Mouse (Mus musculus) hindbrain, embryonic 13.5 days (tissue): ENCODE data around the gene Slco3a1. TPM values are rescaled to one million over a fixed set of nuclear protein-coding genes. Genes with fewer than 3 reads are reported as not detected.
A peak's percentile ranks its signal among the peaks of the same experiment; 100 is the strongest.

Source experiments
- ATAC-seq: fragments of 200-750 bp; cut with Nextera tagmentation; 2 replicates; pipeline ENCODE4 v1.8.0; 2017; ENCODE audit warnings: moderate TSS enrichment; ENCODE audit not compliant: low FRiP score
- H3K27ac ChIP-seq: fragments of 300-500 bp; sonication (generic); 2 replicates; pipeline ENCODE4 v1.5.1; 2015; ENCODE audit warnings: inconsistent platforms, mild to moderate bottlenecking, moderate library complexity
- H3K27me3 ChIP-seq: fragments of 300-500 bp; sonication (generic); 2 replicates; pipeline ENCODE4 v1.6.1; 2015; ENCODE audit warnings: mild to moderate bottlenecking, inconsistent platforms
- H3K36me3 ChIP-seq: fragments of 300-500 bp; sonication (generic); 2 replicates; pipeline ENCODE4 v1.6.1; 2015; ENCODE audit warnings: mild to moderate bottlenecking, inconsistent platforms
- H3K4me1 ChIP-seq: fragments of 300-500 bp; sonication (generic); replicated peaks from 2 replicates; pipeline ENCODE4 v1.6.1; 2015; ENCODE audit warnings: inconsistent platforms
- H3K4me2 ChIP-seq: fragments of 300-500 bp; sonication (generic); 2 replicates; pipeline ENCODE4 v1.6.1; 2015; ENCODE audit warnings: inconsistent platforms, mild to moderate bottlenecking, moderate library complexity
- H3K4me3 ChIP-seq: fragments of 300-500 bp; sonication (generic); 2 replicates; pipeline ENCODE4 v1.5.1; 2015; ENCODE audit warnings: mild to moderate bottlenecking, inconsistent platforms
- H3K9ac ChIP-seq: fragments of 300-500 bp; sonication (generic); 2 replicates; pipeline ENCODE4 v1.6.1; 2015; ENCODE audit warnings: mild to moderate bottlenecking, inconsistent platforms
- H3K9me3 ChIP-seq: fragments of 300-500 bp; sonication (generic); 2 replicates; pipeline ENCODE4 v1.6.1; 2016; ENCODE audit warnings: inconsistent platforms
- WGBS: fragments of 180-500 bp; shearing (Covaris S2); methylation state at CpG from one replicate; pipeline ENCODE4 v1.1.7; 2015; 5-methylcytosine and 5-hydroxymethylcytosine counted together
- polyA plus RNA-seq: library from polyadenylated mRNA; unstranded; fragments of >200 nt; fragmentation: Nextera tagmentation; extraction: Ambion mirVana; gene quantifications from 2 replicates; pipeline ENCODE4 v1.2.1, GENCODE M21; 2015

Slco3a1 gene
- polyA plus RNA-seq, 1 experiment from 2014 or later: 18.4 TPM

DNA sequence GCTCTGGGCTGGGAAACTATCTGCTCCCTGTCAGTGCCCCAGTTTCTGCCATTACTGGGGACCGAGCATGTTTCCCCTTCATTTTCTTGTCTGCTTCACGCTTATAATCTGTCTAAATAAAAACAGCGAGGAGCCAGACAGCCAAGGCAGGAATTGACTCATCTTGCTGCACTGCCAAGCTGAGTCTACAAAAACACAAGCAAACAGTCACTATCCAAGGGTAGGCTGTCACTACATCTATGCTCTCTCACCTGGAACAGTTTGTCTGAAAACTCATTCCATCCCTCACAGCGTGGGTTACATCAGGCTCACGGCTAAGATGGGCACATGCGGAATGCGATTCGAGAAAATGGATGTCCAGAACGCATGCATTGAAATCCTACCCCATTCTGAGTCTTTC, 207.6 kb downstream of the Slco3a1 start:
- H3K4me1 ChIP-seq: peaks cover 34% of the 10 kb centered on the region
- H3K4me2 ChIP-seq: no peak overlapping the region
- WGBS: 73% methylated on average over 9 of the region's 9 CpGs
- H3K27ac ChIP-seq: no peak overlapping the region
- no peak overlapping the region for H3K9ac ChIP-seq
- no peak overlapping the region for H3K4me3 ChIP-seq
- no peak for ATAC-seq
- no peaks in the 10 kb centered on the region for H3K9me3 ChIP-seq
- no peaks in the 10 kb centered on the region for H3K27me3 ChIP-seq
- no peaks in the 10 kb centered on the region for H3K36me3 ChIP-seq

GRCm38 (mm10) chr7:74346451-74346850, 208.1 kb downstream of the Slco3a1 start:
- 60% methylated on average over 3 of the region's 3 CpGs for WGBS
- Histone ChIP-seq H3K4me1 (peaks cover 35% of the 10 kb centered on the region), H3K36me3 (no peaks in the 10 kb centered on the region), H3K27me3 (no peaks in the 10 kb centered on the region), H3K9me3 (no peaks in the 10 kb centered on the region), H3K4me2 (no peak overlapping the region), H3K27ac (no peak overlapping the region), H3K4me3 (no peak overlapping the region), H3K9ac (no peak overlapping the region)
- 0 out of 2 replicates have a peak, but pooled peaks have one; percentile 7 for ATAC-seq

- no peak overlapping the region for H3K9ac ChIP-seq
- H3K4me1 ChIP-seq: peaks cover 12% of the 10 kb centered on the region
- no peaks in the 10 kb centered on the region for H3K9me3 ChIP-seq
- no peaks in the 10 kb centered on the region for H3K27me3 ChIP-seq
- no peaks in the 10 kb centered on the region for H3K36me3 ChIP-seq
- no peak overlapping the region for H3K4me2 ChIP-seq
- H3K27ac ChIP-seq: no peak overlapping the region
- WGBS: 41% methylated on average over 4 of the region's 4 CpGs
- ATAC-seq: no peak
- no peak overlapping the region for H3K4me3 ChIP-seq
These were observed 213.3 kb downstream of the Slco3a1 start for GRCm38 (mm10) chr7:74341149-74341805.

GRCm38 (mm10) chr7:74340419-74340954, 214.1 kb downstream of the Slco3a1 start:
- H3K4me2 ChIP-seq: no peak overlapping the region
- H3K36me3 ChIP-seq: no peaks in the 10 kb centered on the region
- H3K4me3 ChIP-seq: no peak overlapping the region
- WGBS: 90% methylated on average over 8 of the region's 8 CpGs
- peaks cover 9% of the 10 kb centered on the region; the same call in 1 of the 2 replicates for H3K4me1 ChIP-seq
- H3K27ac ChIP-seq: no peak overlapping the region
- H3K9ac ChIP-seq: no peak overlapping the region
- no peaks in the 10 kb centered on the region for H3K9me3 ChIP-seq
- H3K27me3 ChIP-seq: no peaks in the 10 kb centered on the region
- no peak for ATAC-seq

DNA sequence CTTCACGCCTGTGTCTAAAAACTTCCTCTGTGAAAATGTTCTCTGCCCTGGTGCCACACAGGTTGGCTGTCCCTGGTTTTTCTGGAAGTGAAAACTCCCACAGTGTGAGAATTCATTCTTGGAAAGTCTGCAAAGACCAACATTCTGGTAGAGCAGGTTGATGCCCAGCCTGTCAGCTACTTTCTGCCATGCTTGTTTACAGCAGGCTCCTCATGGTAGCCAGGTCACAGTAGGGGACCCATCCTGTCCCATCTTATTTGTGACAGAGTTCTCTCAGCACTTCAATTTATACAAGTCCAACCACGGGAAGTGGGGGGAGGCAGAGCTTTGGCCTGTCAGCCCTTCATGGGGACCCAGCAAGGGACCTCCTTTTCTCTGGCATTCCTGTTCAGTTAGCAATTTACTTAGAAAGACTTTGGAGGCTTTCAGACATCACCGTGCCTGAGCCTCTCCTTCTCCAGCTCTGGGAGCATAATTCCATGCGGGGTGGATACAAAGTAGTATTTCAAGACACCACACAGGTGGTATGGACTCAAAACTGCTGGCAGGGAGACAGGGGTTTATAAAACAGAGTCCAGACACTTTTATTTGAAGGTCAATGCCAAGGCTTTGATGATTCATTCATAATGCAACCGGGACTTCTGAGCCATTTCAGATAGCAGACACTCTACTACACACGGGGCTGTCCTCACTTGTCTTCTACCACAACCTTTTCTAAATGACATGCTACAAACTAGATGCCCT, 216.7 kb downstream of the Slco3a1 start:
- no peak overlapping the region for H3K9ac ChIP-seq
- H3K27ac ChIP-seq: no peak overlapping the region
- H3K4me2 ChIP-seq: no peak overlapping the region
- H3K4me1 ChIP-seq: peaks cover 9% of the 10 kb centered on the region; the same call in 1 of the 2 replicates
- no peaks in the 10 kb centered on the region for H3K9me3 ChIP-seq
- H3K36me3 ChIP-seq: no peaks in the 10 kb centered on the region
- H3K27me3 ChIP-seq: no peaks in the 10 kb centered on the region
- ATAC-seq: no peak
- WGBS: 84% methylated on average over 6 of the region's 6 CpGs
- no peak overlapping the region for H3K4me3 ChIP-seq

DNA sequence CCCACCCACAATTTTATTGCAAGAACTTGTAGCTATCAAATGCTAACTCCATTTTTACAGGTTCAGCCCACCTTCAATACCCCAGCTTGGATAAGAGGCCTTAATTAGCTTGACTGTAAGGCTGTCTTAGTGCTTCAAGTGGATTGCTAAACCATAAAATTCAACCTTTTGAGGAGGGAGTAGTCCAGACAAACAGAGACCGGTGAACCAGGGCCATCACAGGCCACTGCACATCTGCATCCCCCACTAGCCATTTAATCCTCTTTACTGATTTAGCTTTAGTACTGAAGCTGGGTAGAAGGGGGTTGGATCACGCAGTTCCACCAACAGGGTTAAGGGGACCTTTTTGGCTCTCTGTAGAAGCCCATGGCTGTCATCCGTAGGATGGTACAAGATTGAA, 222.3 kb downstream of the Slco3a1 start:
- Histone ChIP-seq H3K9me3 (no peaks in the 10 kb centered on the region), H3K4me2 (no peak overlapping the region), H3K27me3 (no peaks in the 10 kb centered on the region), H3K36me3 (no peaks in the 10 kb centered on the region), H3K27ac (no peak overlapping the region), H3K4me3 (no peak overlapping the region), H3K9ac (no peak overlapping the region), H3K4me1 (peaks cover 14% of the 10 kb centered on the region)
- no peak for ATAC-seq
- WGBS: 80% methylated on average over 3 of the region's 3 CpGs

DNA sequence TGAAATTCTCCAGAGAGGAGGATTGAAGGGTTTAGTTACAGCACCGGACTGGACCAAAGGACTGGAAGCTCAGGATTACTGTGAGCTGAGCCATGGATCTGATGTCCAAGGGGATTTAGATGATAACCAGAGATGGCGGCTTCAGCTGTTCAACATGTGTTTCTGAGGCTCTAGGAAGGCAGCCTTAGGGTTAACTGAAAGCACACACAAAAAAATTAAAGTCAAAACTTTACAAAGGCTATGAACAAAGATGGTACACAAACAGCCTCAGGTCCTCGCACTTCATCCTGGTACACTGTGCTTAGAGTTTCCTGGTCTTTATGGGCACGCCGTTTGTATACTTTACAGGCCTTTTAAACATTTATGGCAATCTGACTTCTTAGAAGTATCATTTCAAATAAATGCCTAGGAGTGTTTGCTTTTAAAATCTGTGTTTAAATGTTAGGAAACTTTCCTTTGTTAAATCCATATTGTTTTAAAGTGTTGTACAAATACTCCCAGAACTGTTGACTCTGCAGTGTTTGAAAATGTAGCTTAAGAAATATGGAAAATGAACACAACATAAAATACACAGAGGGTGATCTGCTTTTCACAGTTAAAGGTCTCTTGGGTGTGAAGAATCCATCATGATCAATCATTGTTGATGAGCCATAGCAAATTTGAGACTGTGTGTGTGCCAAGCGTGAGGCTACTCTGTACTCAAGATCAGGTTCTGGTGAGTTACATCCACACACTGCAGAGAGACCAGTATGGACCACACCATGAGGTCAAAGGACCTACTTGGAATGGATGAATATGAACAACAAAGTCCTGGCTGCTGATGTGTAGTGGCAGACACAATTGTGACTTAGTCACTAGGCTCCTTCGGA, 223.5 kb downstream of the Slco3a1 start:
- ATAC-seq: no peak
- no peaks in the 10 kb centered on the region for H3K9me3 ChIP-seq
- H3K36me3 ChIP-seq: no peaks in the 10 kb centered on the region
- WGBS: 58% methylated on average over 7 of the region's 7 CpGs
- H3K27me3 ChIP-seq: no peaks in the 10 kb centered on the region
- H3K4me1 ChIP-seq: peaks cover 14% of the 10 kb centered on the region
- 0 out of 2 replicates have a peak overlapping the region, but pooled peaks have one; percentile 23 for H3K27ac ChIP-seq
- H3K9ac ChIP-seq: no peak overlapping the region
- H3K4me3 ChIP-seq: no peak overlapping the region
- H3K4me2 ChIP-seq: no peak overlapping the region

DNA sequence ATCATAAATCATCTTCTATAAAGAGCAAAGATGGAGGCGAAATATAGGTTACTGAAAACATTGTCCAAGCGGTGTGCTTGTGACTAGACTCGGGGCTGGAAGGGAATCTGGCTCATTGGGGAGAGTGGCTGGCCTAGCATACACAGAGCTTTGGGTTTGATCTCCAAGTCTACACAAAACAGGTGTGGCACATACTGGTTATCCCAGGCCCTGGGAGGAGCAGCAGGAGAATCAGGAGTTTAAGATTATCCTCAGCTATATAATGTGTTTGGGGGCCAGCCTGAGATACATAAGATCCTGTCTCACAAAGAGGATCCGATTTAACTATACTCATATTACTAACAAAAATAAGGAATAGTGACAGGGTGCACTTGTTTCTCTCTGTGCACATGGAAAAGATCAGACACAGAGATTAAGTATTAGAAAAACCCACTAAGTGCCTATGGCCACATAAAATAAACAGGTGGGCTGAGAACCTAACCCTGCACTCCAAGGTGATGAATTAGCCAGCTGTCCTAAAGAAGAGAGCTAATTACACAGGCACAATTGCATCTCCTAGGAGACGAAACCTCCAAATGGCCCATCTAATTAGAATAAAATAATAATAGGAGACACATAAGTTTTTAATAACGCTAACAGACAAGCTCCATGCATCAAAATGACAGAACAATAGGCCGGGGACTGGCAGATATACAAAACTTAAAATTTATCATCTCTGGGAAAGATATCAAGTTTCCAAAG, 224.3 kb downstream of the Slco3a1 start:
- WGBS: 63% methylated on average over 7 of the region's 7 CpGs
- Histone ChIP-seq H3K4me1 (peaks cover 20% of the 10 kb centered on the region), H3K27me3 (no peaks in the 10 kb centered on the region), H3K27ac (peak overlapping the region; percentile 61; the same call in 1 of the 2 replicates), H3K9ac (no peak overlapping the region), H3K4me3 (no peak overlapping the region), H3K4me2 (no peak overlapping the region), H3K9me3 (no peaks in the 10 kb centered on the region), H3K36me3 (no peaks in the 10 kb centered on the region)
- no peak for ATAC-seq

GRCm38 (mm10) chr7:74329004-74329403, 225.6 kb downstream of the Slco3a1 start:
- Histone ChIP-seq H3K4me3 (no peak overlapping the region), H3K9ac (no peak overlapping the region), H3K4me2 (no peak overlapping the region), H3K27ac (no peak overlapping the region), H3K27me3 (no peaks in the 10 kb centered on the region), H3K4me1 (peaks cover 33% of the 10 kb centered on the region), H3K9me3 (no peaks in the 10 kb centered on the region), H3K36me3 (no peaks in the 10 kb centered on the region)
- WGBS: 81% methylated on average over 1 of the region's 1 CpGs
- ATAC-seq: no peak

- H3K9me3 ChIP-seq: no peaks in the 10 kb centered on the region
- no peak overlapping the region for H3K9ac ChIP-seq
- H3K4me1 ChIP-seq: peaks cover 45% of the 10 kb centered on the region
- H3K36me3 ChIP-seq: no peaks in the 10 kb centered on the region
- no peaks in the 10 kb centered on the region for H3K27me3 ChIP-seq
- WGBS: 91% methylated on average over 5 of the region's 5 CpGs
- no peak overlapping the region for H3K27ac ChIP-seq
- H3K4me2 ChIP-seq: no peak overlapping the region
- no peak for ATAC-seq
- no peak overlapping the region for H3K4me3 ChIP-seq
These were observed 226.9 kb downstream of the Slco3a1 start for GRCm38 (mm10) chr7:74327716-74328115.

DNA sequence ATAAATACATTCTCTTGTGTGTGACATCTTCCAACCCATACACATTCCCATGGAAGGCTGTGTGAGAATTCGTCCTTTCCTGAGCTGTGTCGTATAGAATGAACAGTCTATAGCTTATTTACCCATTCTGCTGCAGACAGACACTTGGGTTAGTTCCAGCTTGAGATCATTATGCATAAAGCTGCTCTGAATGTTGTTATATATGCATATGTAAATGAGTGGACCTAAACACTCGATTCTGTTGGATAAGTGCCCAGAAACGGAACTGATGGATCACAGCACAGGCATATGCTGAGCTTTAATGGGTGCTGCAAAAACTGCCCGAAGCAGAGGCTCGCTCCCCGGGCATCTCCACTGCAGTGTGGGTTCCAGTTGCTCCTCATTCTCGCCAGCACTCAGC, 229.5 kb downstream of the Slco3a1 start:
- peak overlapping the region; percentile 72 for H3K27ac ChIP-seq

More for the DNA sequence above, 229.5 kb downstream of the Slco3a1 start:
- WGBS: 42% methylated on average over 8 of the region's 8 CpGs
- no peak overlapping the region for H3K9ac ChIP-seq
- no peak overlapping the region for H3K4me3 ChIP-seq
- no peaks in the 10 kb centered on the region for H3K36me3 ChIP-seq
- peaks cover 42% of the 10 kb centered on the region for H3K4me1 ChIP-seq
- ATAC-seq: peak; percentile 76
- H3K4me2 ChIP-seq: no peak overlapping the region
- H3K27me3 ChIP-seq: 0 out of 2 replicates have a peak, but pooled peaks cover 5% of the 10 kb centered on the region
- H3K9me3 ChIP-seq: no peaks in the 10 kb centered on the region
